Mouse (Mus musculus) forebrain, embryonic 14.5 days (tissue): Measurements from ENCODE around the gene Foxk1. TPM values are rescaled to one million over a fixed set of nuclear protein-coding genes. Genes with fewer than 3 reads are reported as not detected.

Experiments
- ATAC-seq: fragments of 200-750 bp; cut with Nextera tagmentation; 2 replicates; pipeline ENCODE4 v1.8.0; 2017; ENCODE audit warnings: mild to moderate bottlenecking, moderate library complexity
- DNase-seq: peaks from one replicate; pipeline ENCODE4 v3.0.0-alpha.2; 2015; ENCODE audit warnings: low spot score
- H3K27ac ChIP-seq: fragments of 300-500 bp; sonication (generic); 2 replicates; pipeline ENCODE4 v1.5.1; 2014; ENCODE audit warnings: low read depth, mild to moderate bottlenecking, control low read depth, low read length, moderate library complexity
- H3K27me3 ChIP-seq: fragments of 300-500 bp; sonication (generic); replicated peaks from 2 replicates; pipeline ENCODE4 v1.6.1; 2014; ENCODE audit warnings: low read length, control low read depth, mixed read lengths; ENCODE audit not compliant: control insufficient read depth, insufficient read depth
- H3K36me3 ChIP-seq: fragments of 300-500 bp; sonication (generic); 2 replicates; pipeline ENCODE4 v1.6.1; 2014; ENCODE audit warnings: low read length, control low read depth; ENCODE audit not compliant: control insufficient read depth, insufficient read depth
- H3K4me1 ChIP-seq: fragments of 300-500 bp; sonication (generic); 2 replicates; pipeline ENCODE4 v1.6.1; 2014; ENCODE audit warnings: antibody characterized with exemption, low read length, control low read depth; ENCODE audit not compliant: control insufficient read depth, insufficient read depth
- H3K4me2 ChIP-seq: fragments of 300-500 bp; sonication (generic); 2 replicates; pipeline ENCODE4 v1.6.1; 2014; ENCODE audit warnings: mild to moderate bottlenecking, control low read depth, low read length
- H3K4me3 ChIP-seq: fragments of 300-500 bp; sonication (generic); 2 replicates; pipeline ENCODE4 v1.5.1; 2014; ENCODE audit warnings: low read depth, low read length, control low read depth
- H3K9ac ChIP-seq: fragments of 300-500 bp; sonication (generic); 2 replicates; pipeline ENCODE4 v1.6.1; 2014; ENCODE audit warnings: mild to moderate bottlenecking, low read length, control low read depth, moderate library complexity
- H3K9me3 ChIP-seq: fragments of 300-500 bp; sonication (generic); replicated peaks from 2 replicates; pipeline ENCODE4 v1.6.1; 2016; ENCODE audit warnings: low read length, control low read depth, mixed read lengths; ENCODE audit not compliant: control insufficient read depth
- WGBS: fragments of 180-500 bp; shearing (Covaris S2); extraction: QIAGEN DNeasy Blood & Tissue Kit; methylation state at CpG from one replicate; pipeline ENCODE4 v1.1.7; 2014; 5-methylcytosine and 5-hydroxymethylcytosine counted together
- polyA plus RNA-seq: library from polyadenylated mRNA; unstranded; fragments of >200 nt; fragmentation: Nextera tagmentation; extraction: Ambion mirVana; gene quantifications from 2 replicates; pipeline ENCODE4 v1.2.1, GENCODE M21; 2014

Foxk1 gene
- polyA plus RNA-seq, 1 experiment from 2014 or later, result 1.8 TPM

GRCm38 (mm10) chr5:142370406-142371171, 30.7 kb upstream of the Foxk1 start:
- WGBS, result 89% methylated on average over 4 of the region's 4 CpGs
- no peaks in the 10 kb centered on the region for H3K27me3 ChIP-seq
- peak overlapping the region; percentile 84 for H3K27ac ChIP-seq
- H3K4me3 ChIP-seq, result no peak overlapping the region
- no peaks in the 10 kb centered on the region for H3K9me3 ChIP-seq
- DNase-seq, result no peak
- H3K4me2 ChIP-seq, result no peak overlapping the region
- no peak for ATAC-seq
- no peak overlapping the region for H3K9ac ChIP-seq
- no peaks in the 10 kb centered on the region for H3K36me3 ChIP-seq
- peaks cover 27% of the 10 kb centered on the region for H3K4me1 ChIP-seq

GRCm38 (mm10) chr5:142371172-142372155, 29.8 kb upstream of the Foxk1 start:
- no peaks in the 10 kb centered on the region for H3K27me3 ChIP-seq
- peak; percentile 84 for DNase-seq
- peak overlapping the region; percentile 54 for H3K9ac ChIP-seq
- H3K36me3 ChIP-seq, result no peaks in the 10 kb centered on the region
- ATAC-seq, result peak; percentile 49
- WGBS, result 3% methylated on average over 24 of the region's 24 CpGs
- peak overlapping the region; percentile 84 for H3K27ac ChIP-seq
- H3K4me1 ChIP-seq, result peaks cover 25% of the 10 kb centered on the region
- no peaks in the 10 kb centered on the region for H3K9me3 ChIP-seq
- no peak overlapping the region for H3K4me3 ChIP-seq
- H3K4me2 ChIP-seq, result peak overlapping the region; percentile 33; the same call in 1 of the 2 replicates

- H3K9ac ChIP-seq, result no peak overlapping the region
- no peak for DNase-seq
- 7% methylated on average over 6 of the region's 6 CpGs for WGBS
Measured at GRCm38 (mm10) chr5:142372207-142372606, 29.1 kb upstream of the Foxk1 start.

GRCm38 (mm10) chr5:142374343-142374742, 27.0 kb upstream of the Foxk1 start:
- Histone ChIP-seq H3K27me3 (no peaks in the 10 kb centered on the region), H3K27ac (no peak overlapping the region), H3K4me3 (no peak overlapping the region), H3K9ac (no peak overlapping the region), H3K36me3 (no peaks in the 10 kb centered on the region), H3K4me2 (no peak overlapping the region), H3K9me3 (no peaks in the 10 kb centered on the region), H3K4me1 (peaks cover 15% of the 10 kb centered on the region)
- ATAC-seq, result no peak
- no peak for DNase-seq
- WGBS, result 93% methylated on average over 9 of the region's 9 CpGs

More at GRCm38 (mm10) chr5:142372207-142372606, 29.1 kb upstream of the Foxk1 start:
- ATAC-seq, result no peak
- H3K27ac ChIP-seq, result peak overlapping the region; percentile 84
- H3K4me1 ChIP-seq, result peaks cover 22% of the 10 kb centered on the region
- H3K36me3 ChIP-seq, result no peaks in the 10 kb centered on the region
- no peak overlapping the region; the same call in 1 of the 2 replicates for H3K4me2 ChIP-seq
- no peaks in the 10 kb centered on the region for H3K27me3 ChIP-seq
- H3K9me3 ChIP-seq, result no peaks in the 10 kb centered on the region
- no peak overlapping the region for H3K4me3 ChIP-seq

GRCm38 (mm10) chr5:142375641-142376040, 25.7 kb upstream of the Foxk1 start:
- no peaks in the 10 kb centered on the region for H3K27me3 ChIP-seq
- ATAC-seq (no peak), DNase-seq (no peak)
- no peak overlapping the region for H3K4me2 ChIP-seq
- WGBS, result 100% methylated on average over 5 of the region's 5 CpGs
- peaks cover 15% of the 10 kb centered on the region for H3K4me1 ChIP-seq
- H3K9ac ChIP-seq, result no peak overlapping the region
- H3K27ac ChIP-seq, result no peak overlapping the region
- no peaks in the 10 kb centered on the region for H3K36me3 ChIP-seq
- H3K4me3 ChIP-seq, result no peak overlapping the region
- H3K9me3 ChIP-seq, result no peaks in the 10 kb centered on the region

- ATAC-seq (no peak), DNase-seq (no peak)
- no peaks in the 10 kb centered on the region for H3K9me3 ChIP-seq
- H3K36me3 ChIP-seq, result no peaks in the 10 kb centered on the region
- no peak overlapping the region for H3K4me2 ChIP-seq
- no peak overlapping the region for H3K9ac ChIP-seq
- peaks cover 14% of the 10 kb centered on the region for H3K4me1 ChIP-seq
- no peak overlapping the region for H3K27ac ChIP-seq
- no peak overlapping the region for H3K4me3 ChIP-seq
- WGBS, result 90% methylated on average over 6 of the region's 6 CpGs
- H3K27me3 ChIP-seq, result no peaks in the 10 kb centered on the region
Measured at GRCm38 (mm10) chr5:142376071-142376470, 25.2 kb upstream of the Foxk1 start.

GRCm38 (mm10) chr5:142378068-142378467, 23.2 kb upstream of the Foxk1 start:
- H3K9me3 ChIP-seq, result no peaks in the 10 kb centered on the region
- no peaks in the 10 kb centered on the region for H3K27me3 ChIP-seq
- no peaks in the 10 kb centered on the region for H3K4me1 ChIP-seq
- H3K9ac ChIP-seq, result no peak overlapping the region
- no peak overlapping the region for H3K4me2 ChIP-seq
- ATAC-seq (no peak), DNase-seq (no peak)
- no peak overlapping the region for H3K27ac ChIP-seq
- WGBS, result 84% methylated on average over 2 of the region's 2 CpGs
- H3K36me3 ChIP-seq, result no peaks in the 10 kb centered on the region
- no peak overlapping the region for H3K4me3 ChIP-seq

GRCm38 (mm10) chr5:142380491-142380890, 20.8 kb upstream of the Foxk1 start:
- no peak overlapping the region for H3K4me3 ChIP-seq
- DNase-seq (peak; percentile 53), ATAC-seq (0 out of 2 replicates have a peak, but pooled peaks have one; percentile 40)
- no peaks in the 10 kb centered on the region for H3K27me3 ChIP-seq
- H3K9ac ChIP-seq, result no peak overlapping the region
- 51% methylated on average over 6 of the region's 6 CpGs for WGBS
- H3K4me1 ChIP-seq, result peaks cover 7% of the 10 kb centered on the region
- no peaks in the 10 kb centered on the region for H3K9me3 ChIP-seq
- no peak overlapping the region for H3K27ac ChIP-seq
- no peaks in the 10 kb centered on the region for H3K36me3 ChIP-seq
- no peak overlapping the region for H3K4me2 ChIP-seq
